Mouse (Mus musculus): Measurements from ENCODE around the gene Gm10477. TPM values are rescaled to one million over a fixed set of nuclear protein-coding genes. Genes with fewer than 3 reads are reported as not detected.

Gene Gm10477
- total and polyA plus RNA-seq, 3 experiments: not detected

- Histone ChIP-seq H3K36me3 (replicated peaks) (no peaks in the 10 kb centered on the region), H3K4me3 (ENCODE audit: low read depth, low read length) (no peak within 1 kb of the TSS), H3K9me3 (replicated peaks) (no peaks in the 10 kb centered on the region), H3K27me3 (ENCODE audit: insufficient read depth, low read length) (peaks cover 4% of the 10 kb centered on the region), H3K4me1 (ENCODE audit: insufficient read depth, low read depth, low read length) (no peaks in the 10 kb centered on the region)
- TF ChIP-seq GATA1 (IDR thresholded peaks at IDR 0.05; ENCODE audit: borderline replicate concordance, low read length) (no peak), GATA2 (IDR thresholded peaks at IDR 0.05; ENCODE audit: borderline replicate concordance, low read depth, low read length) (no peak), POLR2AphosphoS5 (IDR thresholded peaks at IDR 0.05; ENCODE audit: insufficient replicate concordance, low read depth, low read length) (no peak), TAL1 (conservative IDR thresholded peaks at IDR 0.05; ENCODE audit: low read depth, low read length) (no peak), CTCF (IDR thresholded peaks at IDR 0.05; ENCODE audit: low read depth, low read length) (no peak)
- ATAC-seq (ENCODE audit: extremely low read depth, insufficient number of reproducible peaks, low FRiP score, poor library complexity, severe bottlenecking) (no peak), DNase-seq (ENCODE audit: low spot score) (no peak)
Observed at GRCm38 (mm10) chrX:56549506-56549905, 25.0 kb downstream of the Gm10477 start, which contains the start of gene Gm648. Gm648 (minus strand) TSS chrX:56549606.

DNA sequence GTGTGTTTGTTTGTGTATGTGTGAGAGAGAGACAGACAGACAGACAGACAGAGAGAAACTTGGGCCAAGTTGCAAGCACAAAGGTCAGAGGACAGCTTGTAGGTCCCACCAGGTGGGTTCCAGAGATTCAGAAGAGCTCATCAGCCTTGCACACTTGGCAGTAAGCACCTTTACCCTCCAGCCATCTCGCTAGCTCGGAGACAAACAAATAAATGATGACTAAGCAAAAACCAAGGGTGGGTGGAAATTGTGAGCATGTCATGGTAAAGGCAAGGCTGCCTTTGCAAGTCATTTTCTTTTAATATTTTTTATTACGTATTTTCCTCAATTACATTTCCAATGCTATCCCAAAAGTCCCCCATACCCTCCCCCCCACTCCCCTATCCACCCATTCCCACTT is 29.0 kb downstream of the Gm10477 start:
- ATAC-seq (ENCODE audit: extremely low read depth, insufficient number of reproducible peaks, low FRiP score, poor library complexity, severe bottlenecking) (no peak), DNase-seq (ENCODE audit: low spot score) (no peak)
- Histone ChIP-seq H3K4me1 (ENCODE audit: insufficient read depth, low read depth, low read length) (no peaks in the 10 kb centered on the region), H3K9me3 (replicated peaks) (no peaks in the 10 kb centered on the region), H3K36me3 (replicated peaks) (no peaks in the 10 kb centered on the region), H3K27me3 (ENCODE audit: insufficient read depth, low read length) (no peaks in the 10 kb centered on the region), H3K4me3 (ENCODE audit: low read depth, low read length) (no peak overlapping the region)
- TF ChIP-seq CTCF (IDR thresholded peaks at IDR 0.05; ENCODE audit: low read depth, low read length) (no peak), GATA1 (IDR thresholded peaks at IDR 0.05; ENCODE audit: borderline replicate concordance, low read length) (no peak), TAL1 (conservative IDR thresholded peaks at IDR 0.05; ENCODE audit: low read depth, low read length) (no peak), GATA2 (IDR thresholded peaks at IDR 0.05; ENCODE audit: borderline replicate concordance, low read depth, low read length) (no peak), POLR2AphosphoS5 (IDR thresholded peaks at IDR 0.05; ENCODE audit: insufficient replicate concordance, low read depth, low read length) (no peak)

DNA sequence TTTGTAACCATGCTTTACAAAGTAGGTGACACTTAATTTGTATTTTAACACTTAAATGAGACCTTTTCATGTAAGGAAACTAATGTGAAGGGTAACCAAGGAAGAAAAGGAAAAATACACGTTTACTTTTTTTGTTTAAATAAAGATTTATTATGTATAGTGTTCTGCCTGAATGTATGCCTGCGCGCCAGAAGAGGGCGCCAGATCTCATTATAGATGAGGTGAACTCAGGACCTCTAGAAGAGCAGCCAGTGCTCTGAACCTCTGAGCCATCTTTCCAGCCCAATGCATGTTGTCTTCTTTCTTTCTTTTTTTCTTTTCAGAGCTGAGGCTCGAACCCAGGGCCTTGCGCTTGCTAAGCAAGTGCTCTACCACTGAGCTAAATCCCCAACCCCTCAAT is 47.9 kb downstream of the Gm10477 start:
- H3K4me1 ChIP-seq (ENCODE audit: insufficient read depth, low read depth, low read length): no peaks in the 10 kb centered on the region
- peak; percentile 18; the same call in 1 of the 2 replicates for TF ChIP-seq CTCF (IDR thresholded peaks at IDR 0.05; ENCODE audit: low read depth, low read length)
- TF ChIP-seq GATA2 (IDR thresholded peaks at IDR 0.05; ENCODE audit: borderline replicate concordance, low read depth, low read length): no peak
- no peaks in the 10 kb centered on the region for H3K36me3 ChIP-seq (replicated peaks)
- no peaks in the 10 kb centered on the region for H3K9me3 ChIP-seq (replicated peaks)
- ATAC-seq (ENCODE audit: extremely low read depth, insufficient number of reproducible peaks, low FRiP score, poor library complexity, severe bottlenecking): no peak
- DNase-seq (ENCODE audit: low spot score): no peak
- 0 out of 2 replicates have a peak, but pooled peaks cover 3% of the 10 kb centered on the region for H3K27me3 ChIP-seq (ENCODE audit: insufficient read depth, low read length)
- H3K4me3 ChIP-seq (ENCODE audit: low read depth, low read length): no peak overlapping the region

Other genes starting within 250 kb of the Gm10477 start
- 0.68 and 0.83 TPM in 2 replicates for gene Zfp449, start 178.3 kb upstream of the Gm10477 start, total RNA-seq (2014; fragmentation: Nextera tagmentation)
- 0.46 and 0.66 TPM in 2 replicates for gene Zfp449, start 178.3 kb upstream of the Gm10477 start, total RNA-seq (2017)
- gene Zfp449, start 178.3 kb upstream of the Gm10477 start, polyA plus RNA-seq (2012): 0.01 and 0.02 TPM in 2 replicates
- gene Smim10l2a, start 150.2 kb upstream of the Gm10477 start, total RNA-seq (2014; fragmentation: Nextera tagmentation): not detected in 2 replicates
- gene Smim10l2a, start 150.2 kb upstream of the Gm10477 start, total RNA-seq (2017): 0.11 TPM in 1 of 2 replicates, not detected in the other
- not detected in 2 replicates for gene Smim10l2a, start 150.2 kb upstream of the Gm10477 start, polyA plus RNA-seq (2012)
- gene Gm2174, start 76.8 kb upstream of the Gm10477 start, total RNA-seq (2014; fragmentation: Nextera tagmentation): not detected in 2 replicates
- gene Gm2174, start 76.8 kb upstream of the Gm10477 start, total RNA-seq (2017): 27.9 and 52.9 TPM in 2 replicates
- not detected in 2 replicates for gene Gm2174, start 76.8 kb upstream of the Gm10477 start, polyA plus RNA-seq (2012)
- 126 and 143 TPM in 2 replicates for gene Ints6l, start 69.9 kb upstream of the Gm10477 start, total RNA-seq (2014; fragmentation: Nextera tagmentation)
- 163 and 178 TPM in 2 replicates for gene Ints6l, start 69.9 kb upstream of the Gm10477 start, total RNA-seq (2017)
- gene Ints6l, start 69.9 kb upstream of the Gm10477 start, polyA plus RNA-seq (2012): 4.0 and 6.3 TPM in 2 replicates
- gene Gm648, start 24.9 kb downstream of the Gm10477 start, total RNA-seq (2014; fragmentation: Nextera tagmentation): not detected in 2 replicates
- gene Gm648, start 24.9 kb downstream of the Gm10477 start, total RNA-seq (2017): not detected in 2 replicates
- gene Gm648, start 24.9 kb downstream of the Gm10477 start, polyA plus RNA-seq (2012): not detected in 2 replicates
- gene Mmgt1, start 73.3 kb downstream of the Gm10477 start, total RNA-seq (2014; fragmentation: Nextera tagmentation): 24.4 and 26.4 TPM in 2 replicates
- gene Mmgt1, start 73.3 kb downstream of the Gm10477 start, total RNA-seq (2017): 18.9 and 20.7 TPM in 2 replicates
- gene Mmgt1, start 73.3 kb downstream of the Gm10477 start, polyA plus RNA-seq (2012): 0.36 and 0.78 TPM in 2 replicates
- 13.9 and 15.0 TPM in 2 replicates for gene Slc9a6, start 85.0 kb downstream of the Gm10477 start, total RNA-seq (2014; fragmentation: Nextera tagmentation)
- gene Slc9a6, start 85.0 kb downstream of the Gm10477 start, total RNA-seq (2017): 9.0 and 10.5 TPM in 2 replicates
- 11.0 and 15.7 TPM in 2 replicates for gene Slc9a6, start 85.0 kb downstream of the Gm10477 start, polyA plus RNA-seq (2012)
- gene Fhl1, start 207.0 kb downstream of the Gm10477 start, total RNA-seq (2014; fragmentation: Nextera tagmentation): not detected in 2 replicates
- 0.11 TPM in 1 of 2 replicates, not detected in the other for gene Fhl1, start 207.0 kb downstream of the Gm10477 start, total RNA-seq (2017)
- not detected in 2 replicates for gene Fhl1, start 207.0 kb downstream of the Gm10477 start, polyA plus RNA-seq (2012)